Mouse (Mus musculus) A20 (cell line): ENCODE results near the gene Gm12394.
"Not testable (repeated sequence)": the region's sequence is repeated elsewhere in the genome, so short reads cannot be mapped to it uniquely, and the experiment has no call there.

Experiments
- DNase-seq: peaks from one replicate; pipeline ENCODE4 v3.0.0-alpha.2; 2011; ENCODE audit warnings: low read depth, low spot score

Gm12394 gene

DNA sequence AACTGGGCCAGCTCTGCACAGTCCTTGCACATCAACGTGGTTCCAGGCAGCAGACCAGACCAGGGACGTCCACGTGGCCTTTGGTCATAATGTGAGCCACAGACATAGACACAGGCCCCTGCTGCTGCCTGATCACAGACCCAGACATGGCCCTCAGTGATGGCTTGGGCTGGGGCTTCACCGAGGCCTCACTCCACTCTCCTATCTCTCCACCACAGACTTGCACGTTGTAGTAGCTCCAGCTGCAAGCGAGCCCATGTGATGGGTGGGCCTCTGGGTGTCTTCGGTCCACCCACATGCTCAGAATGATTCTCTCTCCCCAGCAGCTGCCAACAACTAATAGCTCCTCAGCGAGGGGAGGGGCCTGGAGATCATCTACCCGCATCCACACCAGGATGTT is 3.9 kb upstream of the Gm12394 start:
- not testable (repeated sequence) for DNase-seq

DNA sequence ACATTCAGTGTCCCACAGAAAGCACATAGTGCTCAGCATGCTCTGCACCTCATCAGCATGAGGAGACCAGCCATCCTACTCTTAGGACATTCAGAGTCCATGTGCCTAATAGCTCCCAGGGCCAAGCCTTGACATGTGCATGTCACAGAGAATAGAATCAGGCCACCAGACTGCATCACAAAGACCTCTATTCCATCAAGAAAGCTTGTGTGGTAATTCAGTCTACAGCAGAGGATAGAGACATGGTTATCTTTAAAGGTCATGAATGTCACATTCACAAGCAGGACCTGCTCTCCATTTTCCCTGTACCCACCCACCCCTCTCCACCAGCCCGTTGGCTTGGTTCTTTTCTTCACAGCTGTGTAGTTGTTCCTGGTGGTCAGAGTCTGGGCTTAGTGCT is 2.8 kb downstream of the Gm12394 start, which contains the start of gene Fam205a1:
Gene Fam205a1 (minus strand): TSS at position 101 of the 400 bp plus-strand sequence.
- not testable (repeated sequence) for DNase-seq

DNA sequence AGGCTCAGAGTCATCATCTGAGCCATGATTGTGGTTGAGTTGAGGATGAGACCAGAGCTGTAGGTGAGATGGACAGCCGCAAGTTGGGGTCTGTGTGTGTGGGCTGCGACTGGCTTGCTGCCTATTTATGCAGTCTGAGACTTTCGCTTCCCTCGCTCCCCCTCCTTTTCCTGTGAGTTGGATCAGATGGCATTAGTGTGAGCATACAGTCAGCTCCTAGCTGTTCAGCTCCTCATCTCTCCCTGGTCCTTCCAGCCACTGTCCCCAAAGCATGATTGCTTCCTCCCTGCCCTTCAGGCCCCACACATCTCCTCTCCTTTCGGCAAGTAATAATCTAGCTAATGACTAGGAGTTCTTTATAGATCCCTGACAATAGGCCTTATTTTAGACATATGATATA is 82.7 kb downstream of the Gm12394 start, which contains the start of gene Ccl21a:
Gene Ccl21a (minus strand): TSS at position 101 of the 400 bp plus-strand sequence.
- not testable (repeated sequence) for DNase-seq

DNA sequence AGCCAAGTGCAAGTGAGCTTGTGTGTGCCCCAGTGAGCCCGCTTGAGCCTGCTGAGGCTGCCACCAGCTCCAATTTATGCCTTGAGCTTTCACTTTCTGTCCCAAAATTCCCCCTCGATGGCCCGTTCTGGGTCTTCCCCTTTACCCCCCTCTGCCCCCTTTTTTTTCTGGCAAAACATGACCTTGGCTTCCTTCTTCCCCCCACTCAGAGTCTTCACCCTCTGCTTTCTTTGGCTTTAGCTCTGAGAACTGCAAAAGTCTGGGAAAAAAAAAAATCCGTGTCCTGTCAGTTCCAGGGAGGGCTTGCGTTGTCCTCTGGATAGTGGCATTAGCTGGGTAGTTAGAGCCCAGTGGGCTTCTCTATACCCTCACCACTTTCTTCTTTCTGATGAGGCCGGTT is 100.1 kb downstream of the Gm12394 start, which contains the start of gene Ccl19:
Gene Ccl19 (minus strand): TSS at position 101 of the 400 bp plus-strand sequence.
- not testable (repeated sequence) for DNase-seq

DNA sequence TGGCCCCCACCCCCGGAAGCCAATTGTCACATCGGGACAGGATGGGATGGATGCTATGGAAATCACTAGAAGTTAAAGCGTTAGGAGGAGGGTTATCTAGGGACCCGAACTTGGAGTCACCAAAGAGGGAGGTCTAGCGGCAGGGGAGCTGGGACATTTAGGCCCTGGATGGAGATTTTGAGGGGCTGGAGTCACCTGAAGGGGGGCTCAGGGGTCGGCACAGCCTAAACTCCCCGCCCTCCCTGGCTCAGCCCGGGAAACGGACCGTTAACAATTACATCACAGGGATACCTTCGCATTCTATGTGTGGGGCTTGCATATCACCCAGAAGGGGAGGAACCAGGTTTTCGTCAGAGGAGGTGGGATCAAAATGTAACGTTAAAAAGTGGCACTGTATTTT is 121.3 kb downstream of the Gm12394 start, which contains the start of gene 4930578G10Rik:
Gene 4930578G10Rik (plus strand): TSS at position 301 of the 400 bp plus-strand sequence.
- not testable (repeated sequence) for DNase-seq
